Mouse (Mus musculus) ES-E14 (cell line): ENCODE measurements around the gene Fam171a1.

ENCODE experiments used
- CHD2 ChIP-seq: IDR thresholded peaks from 2 replicates; pipeline ENCODE4 v1.6.1; 2014; ENCODE audit warnings: mild to moderate bottlenecking, low read depth, low read length, inconsistent platforms
- ZC3H11A ChIP-seq: IDR thresholded peaks from 2 replicates; pipeline ENCODE4 v1.6.1; 2012; ENCODE audit warnings: low read depth, mild to moderate bottlenecking, inconsistent platforms, low read length, borderline replicate concordance

DNA sequence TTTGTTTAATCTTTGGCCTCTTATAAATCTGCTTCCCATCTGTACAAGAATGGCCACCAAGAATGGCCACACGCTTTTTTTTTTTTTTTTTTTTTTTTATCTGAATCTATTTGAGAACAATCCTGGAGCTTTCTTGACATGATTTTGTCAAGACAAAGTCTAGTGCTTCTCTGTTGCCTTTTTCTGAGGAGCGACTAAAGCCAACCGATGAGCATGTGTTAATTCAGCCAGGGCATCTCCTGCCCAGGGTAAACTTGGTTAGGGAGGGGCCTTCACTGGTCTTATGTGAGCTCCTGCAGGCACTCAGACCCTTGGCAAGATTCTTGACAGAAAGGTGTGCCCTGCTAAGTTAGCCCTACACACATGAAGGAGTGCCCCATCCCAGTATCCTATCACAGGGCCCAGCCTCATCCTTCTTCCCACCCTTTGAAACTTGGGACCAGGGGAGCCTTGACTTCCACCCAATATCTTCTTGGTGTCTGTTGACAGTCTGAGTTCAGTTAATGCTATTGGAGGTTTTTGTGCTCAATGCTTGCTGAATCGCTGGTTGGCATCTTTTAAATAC lies 5.4 kb downstream of the Fam171a1 start:
- TF ChIP-seq CHD2 (no peak), ZC3H11A (no peak)
